In the genomic region with DNA sequence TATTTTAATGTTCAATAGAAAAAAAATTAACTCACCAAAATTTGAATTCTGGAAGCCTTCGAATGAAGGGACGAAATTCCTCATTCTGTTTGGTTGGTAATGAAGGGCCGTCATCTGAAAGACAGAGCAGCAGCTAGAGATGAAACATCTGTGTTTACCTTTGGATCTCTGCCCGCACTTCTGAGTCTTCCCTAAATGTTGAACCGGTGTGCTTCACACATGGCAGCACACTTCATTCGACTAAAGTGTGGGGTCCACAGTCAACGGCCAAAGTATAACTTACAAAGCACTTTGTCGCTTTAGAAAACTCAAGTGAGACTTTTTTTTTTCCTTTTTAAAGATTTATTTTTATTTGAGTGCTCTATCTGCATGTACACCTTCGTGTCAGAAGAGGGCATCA, we compare ENCODE assay signal across 1 mouse cellular context.
TF ChIP-seq lines count a peak whose summit lies in the region.

No protein-coding gene starts in this region.

TF ChIP-seq in MEL, 35 proteins besides CTCF, POLR2A, EP300 and RAD21:
- TF ChIP-seq TBP (IDR thresholded peaks at IDR 0.05; ENCODE audit: low read depth, low read length) (no peak), ZNF384 (IDR thresholded peaks at IDR 0.05; ENCODE audit: low read depth, low read length) (peak; percentile 26; the same call in 1 of the 2 replicates)
